Mouse (Mus musculus) urinary bladder, postnatal 0 days (tissue): ENCODE results near the gene Atg13. TPM values are rescaled to one million over a fixed set of nuclear protein-coding genes. Genes with fewer than 3 reads are reported as not detected.

ENCODE experiments used
- polyA plus RNA-seq: library from polyadenylated mRNA; unstranded; fragments of >200 nt; fragmentation: Nextera tagmentation; extraction: Ambion mirVana; gene quantifications from 2 replicates; pipeline ENCODE4 v1.2.1, GENCODE M21; 2015

Gene Atg13
- polyA plus RNA-seq, result 17.6 and 18.2 TPM in 2 replicates

DNA sequence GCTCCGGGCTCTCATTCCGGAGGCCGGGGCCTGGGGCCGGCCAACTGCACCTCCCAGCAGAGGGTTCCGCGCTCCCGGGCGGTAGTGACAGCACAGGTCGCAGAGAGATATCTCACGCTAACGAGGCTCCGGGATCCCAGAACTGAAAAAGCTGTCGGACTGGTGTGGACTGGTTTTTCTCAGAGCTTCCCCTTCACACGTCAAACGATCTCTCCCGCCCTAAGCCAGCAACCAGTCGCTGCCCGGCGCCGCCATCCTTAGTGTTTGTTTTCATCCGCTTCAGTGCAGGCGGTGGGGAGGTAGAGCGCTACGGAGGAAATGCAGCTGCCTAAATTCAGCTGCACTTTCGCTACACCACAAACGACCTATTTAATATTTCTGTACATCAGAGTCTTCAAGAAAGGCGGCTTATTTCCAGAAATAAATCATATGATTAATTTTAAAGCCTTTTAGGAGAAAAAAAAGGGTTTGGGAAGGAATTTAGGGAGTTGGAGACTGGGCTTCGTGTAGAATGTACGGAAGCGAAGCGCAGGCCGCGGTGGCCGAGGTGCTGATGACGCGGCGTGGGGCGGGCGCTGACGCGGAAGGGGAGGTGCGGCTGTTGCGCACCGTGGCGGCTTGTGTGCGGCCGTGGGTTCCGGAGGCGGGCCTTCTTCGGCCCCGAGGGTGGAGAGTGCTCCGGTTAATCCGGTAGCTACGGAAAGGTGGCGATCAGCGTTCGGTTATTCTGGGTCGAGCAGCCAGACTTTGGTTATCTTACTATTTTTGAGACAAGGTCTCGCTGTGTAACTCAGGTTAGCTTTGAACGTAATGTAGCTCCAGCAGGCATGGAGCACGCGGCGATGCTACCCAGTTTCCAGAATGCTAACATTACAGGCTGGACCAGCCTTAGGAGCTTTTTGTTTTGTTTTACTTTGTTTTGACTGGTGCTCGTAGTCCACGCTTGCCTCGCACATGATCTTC, at the start of gene Atg13, which contains the start of gene Harbi1:
Gene Atg13 (minus strand): TSS at position 305 of the 963 bp plus-strand sequence.
Gene Harbi1 (plus strand): TSS at position 581 of the 963 bp plus-strand sequence.

DNA sequence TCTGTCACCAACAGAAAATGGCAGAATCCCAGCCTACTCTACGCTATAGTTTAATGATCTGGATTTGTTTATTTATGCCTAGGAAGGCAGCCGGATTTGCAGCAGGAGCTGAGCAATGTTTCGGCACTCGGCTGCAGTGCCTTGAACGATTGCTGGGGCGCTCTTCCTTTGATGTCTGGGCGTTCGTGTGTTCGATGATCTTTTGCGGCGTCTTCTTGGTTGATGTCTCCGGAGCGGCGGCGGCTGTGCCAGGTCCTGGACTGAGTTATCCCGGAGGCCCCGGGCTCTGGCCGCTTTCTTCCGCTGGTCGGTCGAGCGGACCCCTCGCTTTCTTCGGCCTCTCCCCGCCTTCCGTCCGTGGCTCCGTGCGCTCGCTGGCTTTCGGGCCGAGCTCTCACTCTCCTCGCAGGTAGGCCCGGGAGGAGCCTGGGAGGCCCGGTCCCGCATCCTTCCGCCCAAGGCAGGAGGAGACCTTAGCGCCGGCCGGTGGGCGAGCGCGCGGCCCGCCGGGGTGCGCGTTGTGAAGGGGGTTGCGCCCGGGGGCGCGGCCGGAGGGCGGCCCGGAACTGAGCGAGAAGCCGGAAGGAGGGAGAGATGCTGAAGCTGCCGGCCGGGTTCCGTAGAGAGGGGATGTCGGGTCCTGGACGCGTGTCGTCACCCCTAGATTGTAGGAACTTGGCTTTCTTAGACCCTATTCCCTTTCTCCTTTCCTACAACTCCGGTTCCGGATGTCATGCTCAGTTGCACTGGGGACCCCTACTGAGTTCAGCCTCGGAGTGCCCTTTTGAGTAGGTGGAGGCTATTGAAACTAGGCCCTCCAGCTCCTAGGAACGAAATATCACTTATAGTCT, 19.8 kb upstream of the Atg13 start, which contains the start of gene Ambra1:
Gene Ambra1 (plus strand): TSS at position 164 of the 851 bp plus-strand sequence.

DNA sequence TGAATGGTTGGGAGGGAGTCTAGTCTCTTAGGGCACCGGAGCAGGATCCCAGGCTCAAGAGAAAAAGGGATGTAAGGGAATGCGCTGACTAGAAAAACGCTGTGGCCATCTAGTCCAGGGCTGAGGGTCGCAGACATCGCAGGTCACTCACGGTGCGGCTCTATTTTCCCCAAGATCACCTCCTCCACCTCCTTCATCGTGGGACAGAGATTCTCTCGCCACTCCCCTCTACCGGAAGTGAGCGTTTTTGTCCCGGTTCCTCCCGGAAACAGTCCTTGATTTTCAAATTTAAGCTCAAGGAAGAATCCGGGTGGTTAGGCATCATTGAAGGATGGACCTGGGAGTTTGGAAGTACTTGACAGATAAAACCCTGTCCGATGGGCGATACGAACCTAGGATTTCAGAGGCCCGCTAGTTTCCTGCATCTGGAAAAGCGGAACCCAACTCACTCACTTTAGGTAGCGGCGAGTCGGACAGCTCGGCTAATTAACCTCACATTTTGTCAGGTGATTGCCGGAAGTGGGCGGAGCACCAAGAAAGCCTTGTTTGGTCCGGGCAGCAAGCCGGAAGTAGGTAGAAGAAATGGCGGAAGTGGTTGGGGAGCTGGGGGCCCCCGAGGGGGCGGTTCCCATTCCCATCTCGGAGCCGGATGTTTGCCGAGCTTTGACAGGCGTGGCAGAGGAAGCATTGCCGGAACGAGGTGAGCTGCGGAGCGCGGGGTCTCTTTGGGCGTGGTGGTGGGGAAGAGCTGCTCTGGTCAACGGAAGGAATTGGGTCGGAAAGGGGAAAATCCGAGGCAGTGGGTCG, 60.6 kb downstream of the Atg13 start, which contains the start of the genes Zfp408 and Arhgap1:
Gene Zfp408 (minus strand): TSS at position 239 of the 807 bp plus-strand sequence.
Gene Arhgap1 (plus strand): TSS at position 308 of the 807 bp plus-strand sequence.

DNA sequence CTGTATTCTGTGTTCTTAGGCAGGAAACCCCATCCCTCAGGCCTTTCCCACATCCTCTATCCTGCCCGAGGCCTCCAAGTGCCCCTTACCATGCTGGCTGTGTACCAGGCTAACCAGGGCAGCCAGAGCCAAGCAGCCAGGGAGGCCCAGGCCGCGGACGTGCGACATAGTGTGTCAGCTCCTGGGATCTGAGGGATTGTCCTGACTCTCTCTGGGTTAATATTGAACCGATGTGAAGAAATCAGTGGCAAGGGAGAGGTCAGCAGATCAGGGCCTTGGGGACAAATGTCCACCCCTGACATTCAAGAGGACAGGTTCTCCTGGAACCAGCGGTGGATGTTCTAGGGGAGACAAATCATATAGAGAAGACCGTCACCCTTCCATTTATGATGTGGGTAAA, 74.1 kb downstream of the Atg13 start, which contains the start of gene F2:
Gene F2 (minus strand): TSS at position 186 of the 400 bp plus-strand sequence.

Other genes starting within 250 kb of the Atg13 start
- gene Ckap5, start 183.8 kb downstream of the Atg13 start, polyA plus RNA-seq, result 26.9 and 34.3 TPM in 2 replicates
- 0.36 and 1.4 TPM in 2 replicates for gene F2, start 74.2 kb downstream of the Atg13 start, polyA plus RNA-seq
- 5.4 and 5.7 TPM in 2 replicates for gene Zfp408, start 60.8 kb downstream of the Atg13 start, polyA plus RNA-seq
- gene Arhgap1, start 60.7 kb downstream of the Atg13 start, polyA plus RNA-seq, result 190 and 228 TPM in 2 replicates
- 10.6 and 12.1 TPM in 2 replicates for gene Harbi1, start 276 bp upstream of the Atg13 start, polyA plus RNA-seq
- gene Ambra1, start 19.6 kb upstream of the Atg13 start, polyA plus RNA-seq, result 6.1 TPM in 2 replicates
- gene Chrm4, start 216.7 kb upstream of the Atg13 start, polyA plus RNA-seq, result not detected in 2 replicates
- gene Mdk, start 221.7 kb upstream of the Atg13 start, polyA plus RNA-seq, result 87.8 TPM in 2 replicates
- gene Gm9821, start 235.1 kb upstream of the Atg13 start, polyA plus RNA-seq, result 0.93 and 1.1 TPM in 2 replicates